Mouse (Mus musculus) kidney, embryonic 15.5 days (tissue): ENCODE results near the gene Schip1. TPM values are rescaled to one million over a fixed set of nuclear protein-coding genes. Genes with fewer than 3 reads are reported as not detected.

Experiments used
- ATAC-seq: fragments of 200-750 bp; cut with Nextera tagmentation; replicated peaks from 2 replicates; pipeline ENCODE4 v1.8.0; 2017; ENCODE audit warnings: moderate TSS enrichment; ENCODE audit not compliant: low FRiP score
- H3K27ac ChIP-seq: fragments of 300-500 bp; sonication (generic); 2 replicates; pipeline ENCODE4 v1.5.1; 2015; ENCODE audit warnings: mild to moderate bottlenecking, inconsistent platforms
- H3K27me3 ChIP-seq: fragments of 300-500 bp; sonication (generic); 2 replicates; pipeline ENCODE4 v1.6.1; 2015; ENCODE audit warnings: inconsistent platforms
- H3K36me3 ChIP-seq: fragments of 300-500 bp; sonication (generic); 2 replicates; pipeline ENCODE4 v1.6.1; 2015; ENCODE audit warnings: inconsistent platforms
- H3K4me1 ChIP-seq: fragments of 300-500 bp; sonication (generic); 2 replicates; pipeline ENCODE4 v1.6.1; 2015; ENCODE audit warnings: inconsistent platforms
- H3K4me2 ChIP-seq: fragments of 300-500 bp; sonication (generic); 2 replicates; pipeline ENCODE4 v1.6.1; 2015; ENCODE audit warnings: moderate library complexity, mild to moderate bottlenecking, inconsistent platforms
- H3K4me3 ChIP-seq: fragments of 300-500 bp; sonication (generic); replicated peaks from 2 replicates; pipeline ENCODE4 v1.5.1; 2015; ENCODE audit warnings: mild to moderate bottlenecking, inconsistent platforms
- H3K9ac ChIP-seq: fragments of 300-500 bp; sonication (generic); 2 replicates; pipeline ENCODE4 v1.6.1; 2015; ENCODE audit warnings: mild to moderate bottlenecking, inconsistent platforms
- H3K9me3 ChIP-seq: fragments of 300-500 bp; sonication (generic); replicated peaks from 2 replicates; pipeline ENCODE4 v1.6.1; 2016; ENCODE audit warnings: inconsistent platforms
- WGBS: fragments of 180-500 bp; shearing (Covaris S2); methylation state at CpG from one replicate; pipeline ENCODE4 v1.1.7; 2015; ENCODE audit warnings: mixed read lengths; 5-methylcytosine and 5-hydroxymethylcytosine counted together
- polyA plus RNA-seq: library from polyadenylated mRNA; unstranded; fragments of >200 nt; fragmentation: Nextera tagmentation; extraction: Ambion mirVana; gene quantifications from 2 replicates; pipeline ENCODE4 v1.2.1, GENCODE M21; 2015

Gene Schip1
- polyA plus RNA-seq, 1 experiment from 2014 or later = 51.3 TPM

DNA sequence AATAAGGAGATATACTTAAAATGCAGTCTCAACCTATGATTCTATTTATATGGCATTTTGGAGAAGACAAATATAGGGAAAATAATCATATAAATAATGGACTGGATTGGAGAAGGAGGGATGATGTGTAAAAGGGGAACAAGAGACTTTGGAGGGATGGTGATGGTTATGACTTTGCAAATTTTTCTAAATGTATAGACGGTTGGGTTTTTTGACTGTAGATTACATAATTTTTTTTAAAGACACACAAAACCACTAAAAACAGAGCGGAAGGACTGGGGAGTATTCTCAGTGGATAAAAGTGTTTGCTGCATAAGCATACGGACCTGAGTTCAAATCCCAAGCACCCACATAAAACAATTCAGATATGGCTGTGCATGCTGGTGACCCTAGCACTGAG, 156.8 kb downstream of the Schip1 start:
- Histone ChIP-seq H3K36me3 (no peaks in the 10 kb centered on the region), H3K4me3 (no peak overlapping the region), H3K4me1 (no peaks in the 10 kb centered on the region), H3K9me3 (no peaks in the 10 kb centered on the region), H3K9ac (no peak overlapping the region), H3K4me2 (no peak overlapping the region), H3K27me3 (no peaks in the 10 kb centered on the region), H3K27ac (no peak overlapping the region)
- WGBS = 95% methylated on average over 3 of the region's 3 CpGs
- ATAC-seq = no peak

DNA sequence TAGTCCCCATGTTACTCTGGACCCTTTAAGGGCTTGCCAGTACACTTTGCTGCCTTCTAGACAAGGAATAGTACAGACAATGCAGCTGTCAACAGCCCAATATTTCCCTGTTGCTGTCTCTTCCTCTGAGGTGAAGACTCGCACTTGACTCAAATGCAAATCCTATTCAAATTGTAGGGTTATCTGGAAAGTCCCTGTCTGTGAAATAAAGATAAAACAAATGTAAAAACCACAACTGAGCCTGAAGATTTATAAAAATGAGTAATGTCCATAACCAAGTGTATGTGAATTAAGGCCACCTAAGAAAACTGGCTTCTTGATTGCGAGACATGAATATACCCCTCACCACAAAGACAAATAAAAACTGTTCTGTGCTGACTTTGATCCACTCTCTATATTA, 175.3 kb downstream of the Schip1 start:
- no peak overlapping the region for H3K4me2 ChIP-seq
- no peak for ATAC-seq
- H3K36me3 ChIP-seq = no peaks in the 10 kb centered on the region
- WGBS = 88% methylated on average over 2 of the region's 2 CpGs
- H3K9ac ChIP-seq = no peak overlapping the region
- no peak overlapping the region for H3K27ac ChIP-seq
- H3K27me3 ChIP-seq = no peaks in the 10 kb centered on the region
- H3K9me3 ChIP-seq = no peaks in the 10 kb centered on the region
- H3K4me3 ChIP-seq = no peak overlapping the region
- H3K4me1 ChIP-seq = no peaks in the 10 kb centered on the region

DNA sequence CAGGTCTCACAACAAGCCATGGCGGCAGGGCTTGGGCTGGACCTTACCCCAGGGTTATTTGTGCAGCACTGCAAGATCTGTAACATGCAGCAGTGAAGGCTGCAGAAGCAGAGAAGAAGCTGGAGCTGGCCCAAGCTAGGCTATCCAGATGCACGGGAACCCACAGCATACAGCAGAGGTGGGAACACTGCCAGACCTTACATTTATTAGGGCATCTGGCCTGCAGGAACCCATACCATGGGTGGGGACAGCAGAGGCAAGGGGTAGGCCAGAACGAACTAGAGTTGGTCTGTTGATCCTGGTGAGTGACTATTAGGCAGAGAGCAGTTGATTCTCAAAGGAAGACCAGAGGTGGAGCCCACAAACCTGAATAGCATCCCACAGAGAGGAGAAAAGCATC, 178.6 kb downstream of the Schip1 start:
- Histone ChIP-seq H3K36me3 (no peaks in the 10 kb centered on the region), H3K27me3 (no peaks in the 10 kb centered on the region), H3K9me3 (no peaks in the 10 kb centered on the region), H3K4me2 (no peak overlapping the region), H3K4me3 (no peak overlapping the region), H3K27ac (no peak overlapping the region), H3K4me1 (no peaks in the 10 kb centered on the region), H3K9ac (no peak overlapping the region)
- ATAC-seq = no peak
- 75% methylated on average over 3 of the region's 3 CpGs for WGBS

DNA sequence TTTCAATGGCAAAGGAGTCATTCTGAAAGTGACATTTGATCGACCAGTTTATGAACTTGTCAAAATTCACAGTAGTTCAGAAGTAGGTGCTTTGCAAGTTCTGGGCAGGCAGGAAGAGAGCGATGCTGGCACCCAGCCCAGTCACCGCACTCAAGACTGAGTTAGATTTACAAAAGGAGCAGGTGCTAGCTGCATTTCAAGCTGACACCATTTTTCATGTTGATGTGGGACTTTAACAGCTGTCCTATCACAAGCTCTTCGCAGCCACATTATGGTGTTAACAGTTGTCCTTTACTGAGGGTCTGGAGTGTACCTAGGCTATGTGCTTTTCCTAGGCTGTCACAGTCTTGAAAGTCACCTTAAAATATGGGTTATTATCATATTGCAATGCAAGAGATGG, 181.6 kb downstream of the Schip1 start:
- H3K4me3 ChIP-seq = no peak overlapping the region
- no peak overlapping the region for H3K9ac ChIP-seq
- H3K4me1 ChIP-seq = no peaks in the 10 kb centered on the region
- ATAC-seq = no peak
- H3K4me2 ChIP-seq = no peak overlapping the region
- no peaks in the 10 kb centered on the region for H3K9me3 ChIP-seq
- no peaks in the 10 kb centered on the region for H3K27me3 ChIP-seq
- 69% methylated on average over 4 of the region's 4 CpGs for WGBS
- H3K27ac ChIP-seq = no peak overlapping the region
- H3K36me3 ChIP-seq = no peaks in the 10 kb centered on the region

DNA sequence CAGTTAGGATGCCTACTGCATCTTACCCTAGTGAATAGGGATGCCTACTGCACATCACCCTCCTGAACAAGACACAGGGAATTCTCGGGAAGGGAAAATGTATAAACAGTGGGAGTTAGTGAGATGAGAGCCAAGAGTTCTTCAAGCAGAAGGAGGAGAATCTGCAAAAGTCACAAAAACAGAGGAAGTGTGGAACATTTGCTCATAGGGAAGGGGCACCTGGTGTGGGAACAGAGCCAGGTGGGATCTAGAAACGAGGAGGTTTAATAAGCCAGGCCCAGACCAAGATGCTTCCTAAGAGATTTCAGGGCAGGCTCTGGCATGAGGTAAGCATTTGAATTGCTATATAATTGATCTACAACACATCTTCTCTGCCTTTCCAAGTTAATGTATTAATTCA, 186.0 kb downstream of the Schip1 start:
- Histone ChIP-seq H3K9ac (no peak overlapping the region), H3K9me3 (no peaks in the 10 kb centered on the region), H3K27ac (no peak overlapping the region), H3K4me1 (no peaks in the 10 kb centered on the region), H3K27me3 (no peaks in the 10 kb centered on the region), H3K36me3 (no peaks in the 10 kb centered on the region), H3K4me2 (no peak overlapping the region), H3K4me3 (no peak overlapping the region)
- WGBS = 67% methylated on average over 2 of the region's 2 CpGs
- ATAC-seq = no peak

DNA sequence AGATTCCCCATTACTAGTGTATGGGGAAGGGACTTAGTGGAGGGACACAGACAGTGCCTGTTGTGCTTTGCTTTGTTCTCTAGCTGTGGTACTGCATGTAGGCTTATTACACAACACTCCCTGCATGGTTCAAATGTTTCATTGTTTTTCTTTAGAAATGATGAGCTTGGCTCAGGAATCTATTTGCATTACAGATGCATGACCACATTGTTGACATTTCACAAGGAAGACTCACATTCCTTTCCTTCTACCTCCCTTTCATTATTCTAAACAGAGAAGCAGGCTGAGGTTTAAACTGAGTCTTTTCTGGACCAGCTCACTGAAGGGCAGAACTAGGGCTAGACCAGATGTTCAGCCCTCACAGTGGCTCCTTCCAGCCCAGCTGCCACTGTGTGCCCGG, 187.7 kb downstream of the Schip1 start:
- H3K9me3 ChIP-seq = no peaks in the 10 kb centered on the region
- no peak overlapping the region for H3K4me2 ChIP-seq
- no peaks in the 10 kb centered on the region for H3K4me1 ChIP-seq
- no peak overlapping the region for H3K27ac ChIP-seq
- no peaks in the 10 kb centered on the region for H3K36me3 ChIP-seq
- 79% methylated on average over 1 of the region's 1 CpGs for WGBS
- H3K4me3 ChIP-seq = no peak overlapping the region
- no peaks in the 10 kb centered on the region for H3K27me3 ChIP-seq
- ATAC-seq = no peak
- H3K9ac ChIP-seq = no peak overlapping the region

DNA sequence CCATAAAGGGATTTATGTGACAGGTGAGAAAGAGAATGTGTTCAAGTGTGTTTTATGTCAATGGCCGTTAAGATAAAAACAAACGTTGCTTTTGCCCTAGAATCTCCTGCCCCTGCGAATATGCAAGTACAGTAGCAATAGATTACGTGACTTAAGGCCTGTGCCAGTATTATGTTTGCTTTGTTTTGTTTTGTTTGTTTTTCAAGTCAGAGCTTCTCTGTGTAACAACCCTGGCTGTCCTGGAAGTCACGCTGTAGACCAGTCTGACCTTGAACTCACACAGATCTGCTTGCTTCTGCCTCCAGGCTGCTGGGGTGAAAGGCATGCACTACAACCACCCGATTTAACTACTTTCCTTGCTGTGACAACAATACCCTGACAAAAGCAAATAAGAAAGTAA, 197.7 kb downstream of the Schip1 start:
- WGBS = 46% methylated on average over 6 of the region's 6 CpGs
- Histone ChIP-seq H3K4me3 (no peak overlapping the region), H3K27ac (no peak overlapping the region), H3K27me3 (no peaks in the 10 kb centered on the region), H3K9me3 (no peaks in the 10 kb centered on the region), H3K36me3 (no peaks in the 10 kb centered on the region), H3K9ac (no peak overlapping the region), H3K4me1 (no peaks in the 10 kb centered on the region), H3K4me2 (no peak overlapping the region)
- no peak for ATAC-seq

DNA sequence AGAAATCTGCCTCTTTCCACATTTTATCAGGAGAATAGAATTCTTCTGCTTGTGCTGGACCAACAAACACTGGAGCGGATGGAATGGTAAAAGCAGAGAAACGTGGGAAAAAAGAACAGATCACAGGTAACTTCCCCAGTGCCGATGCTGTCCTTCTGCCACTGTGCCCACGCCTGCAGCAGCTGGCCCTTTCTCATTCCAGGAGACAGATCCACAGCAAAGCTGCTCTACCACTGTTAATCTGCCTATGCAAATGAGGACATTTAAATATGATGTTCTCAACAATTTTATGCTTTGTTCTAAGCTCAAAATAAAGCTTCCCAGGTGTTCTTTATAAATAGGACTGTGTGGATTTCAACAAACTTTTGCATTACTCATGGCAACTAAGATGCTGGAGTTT, 203.3 kb downstream of the Schip1 start:
- Histone ChIP-seq H3K36me3 (no peaks in the 10 kb centered on the region), H3K4me1 (no peaks in the 10 kb centered on the region), H3K27ac (no peak overlapping the region), H3K9ac (no peak overlapping the region), H3K9me3 (no peaks in the 10 kb centered on the region), H3K27me3 (no peaks in the 10 kb centered on the region), H3K4me3 (no peak overlapping the region), H3K4me2 (no peak overlapping the region)
- ATAC-seq = no peak
- WGBS = 91% methylated on average over 4 of the region's 4 CpGs

DNA sequence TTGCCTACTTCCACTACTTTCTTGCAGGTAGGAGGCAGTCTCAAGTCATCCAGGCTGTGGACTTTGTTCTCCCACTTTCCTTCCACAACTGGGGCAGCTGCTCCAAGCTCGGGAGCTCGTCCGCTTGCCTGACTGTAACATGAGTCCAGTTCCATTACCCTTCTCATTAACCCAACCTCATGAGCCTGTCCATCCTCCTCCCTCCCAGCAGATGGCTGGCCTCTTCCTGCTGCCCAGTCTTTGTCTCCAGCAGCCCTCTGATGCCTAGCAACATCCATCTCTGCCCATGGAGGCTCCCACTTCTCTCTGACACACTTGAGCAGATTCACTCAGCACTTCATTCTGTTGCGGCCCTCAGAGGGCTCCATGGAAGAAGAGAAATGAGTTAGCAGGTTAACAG, 204.6 kb downstream of the Schip1 start:
- Histone ChIP-seq H3K9me3 (no peaks in the 10 kb centered on the region), H3K27me3 (no peaks in the 10 kb centered on the region), H3K4me1 (no peaks in the 10 kb centered on the region), H3K4me3 (no peak overlapping the region), H3K27ac (no peak overlapping the region), H3K36me3 (no peaks in the 10 kb centered on the region), H3K9ac (no peak overlapping the region), H3K4me2 (no peak overlapping the region)
- peak; percentile 75; the same call in 1 of the 2 replicates for ATAC-seq
- WGBS = 55% methylated on average over 4 of the region's 4 CpGs

DNA sequence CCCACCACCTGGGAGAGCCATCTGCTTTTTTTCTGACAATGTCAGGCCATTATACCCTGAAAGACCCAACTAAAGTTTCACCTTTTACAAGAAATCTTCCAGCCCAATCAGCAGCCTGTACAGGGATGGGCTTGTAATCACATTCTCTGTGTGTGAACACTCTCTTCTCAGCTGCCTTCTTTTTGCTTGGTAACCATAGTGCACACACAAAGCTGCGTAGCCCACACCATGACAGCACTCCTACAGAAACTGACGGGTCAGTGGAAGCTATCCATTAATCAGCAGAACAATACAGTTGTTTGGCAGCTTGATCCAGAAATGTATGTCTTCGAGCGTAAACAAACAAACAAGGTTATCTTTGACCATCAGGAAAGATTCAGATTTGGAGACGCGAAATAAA, 205.6 kb downstream of the Schip1 start:
- Histone ChIP-seq H3K4me3 (no peak overlapping the region), H3K4me1 (no peaks in the 10 kb centered on the region), H3K27me3 (no peaks in the 10 kb centered on the region), H3K9me3 (no peaks in the 10 kb centered on the region), H3K9ac (no peak overlapping the region), H3K4me2 (no peak overlapping the region), H3K27ac (no peak overlapping the region), H3K36me3 (no peaks in the 10 kb centered on the region)
- no peak for ATAC-seq
- WGBS = 86% methylated on average over 6 of the region's 6 CpGs

DNA sequence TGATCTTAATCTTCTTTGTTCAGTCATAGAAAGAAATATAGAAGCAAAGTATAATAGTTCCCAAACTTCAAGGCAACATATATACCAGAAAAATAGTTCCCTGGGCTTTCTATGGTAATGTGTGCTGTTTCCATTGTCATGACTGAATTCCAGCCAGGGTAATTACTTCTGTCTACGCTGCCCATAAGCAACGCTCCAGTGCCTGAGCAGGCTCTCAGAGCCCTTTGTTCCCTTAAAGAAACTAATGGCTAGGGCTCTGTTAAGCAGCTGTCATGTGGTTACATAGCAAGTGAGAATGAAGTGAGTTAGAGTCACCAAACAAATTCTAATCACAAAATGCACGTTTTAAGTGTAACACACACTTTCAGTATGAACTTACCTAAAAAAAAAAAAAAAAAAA, 206.9 kb downstream of the Schip1 start:
- Histone ChIP-seq H3K27me3 (no peaks in the 10 kb centered on the region), H3K4me1 (no peaks in the 10 kb centered on the region), H3K9ac (no peak overlapping the region), H3K27ac (no peak overlapping the region), H3K36me3 (no peaks in the 10 kb centered on the region), H3K4me2 (no peak overlapping the region), H3K9me3 (no peaks in the 10 kb centered on the region), H3K4me3 (no peak overlapping the region)
- ATAC-seq = no peak
- 43% methylated on average over 3 of the region's 3 CpGs for WGBS

DNA sequence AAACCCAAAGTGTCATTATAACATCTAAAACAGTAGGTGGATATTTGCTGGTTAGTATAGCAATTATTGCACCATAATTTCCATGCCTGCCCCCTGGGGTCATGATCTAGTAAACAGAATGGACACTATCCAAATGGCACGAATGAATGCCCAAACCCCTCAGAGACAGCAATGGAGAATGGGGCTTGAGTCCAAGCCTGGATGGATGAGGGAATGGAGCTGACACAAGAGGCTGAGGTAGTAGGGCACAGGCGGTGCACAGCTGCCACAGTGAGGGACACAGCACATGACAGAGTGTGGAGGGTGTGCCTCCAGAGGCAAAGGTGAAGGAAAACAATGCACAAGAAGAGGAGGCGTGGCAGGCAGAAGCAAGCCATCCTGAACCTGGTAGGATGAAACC, 207.3 kb downstream of the Schip1 start:
- Histone ChIP-seq H3K4me2 (no peak overlapping the region), H3K27me3 (no peaks in the 10 kb centered on the region), H3K9ac (no peak overlapping the region), H3K36me3 (no peaks in the 10 kb centered on the region), H3K27ac (no peak overlapping the region), H3K9me3 (no peaks in the 10 kb centered on the region), H3K4me1 (no peaks in the 10 kb centered on the region), H3K4me3 (no peak overlapping the region)
- ATAC-seq = no peak
- 71% methylated on average over 3 of the region's 3 CpGs for WGBS

DNA sequence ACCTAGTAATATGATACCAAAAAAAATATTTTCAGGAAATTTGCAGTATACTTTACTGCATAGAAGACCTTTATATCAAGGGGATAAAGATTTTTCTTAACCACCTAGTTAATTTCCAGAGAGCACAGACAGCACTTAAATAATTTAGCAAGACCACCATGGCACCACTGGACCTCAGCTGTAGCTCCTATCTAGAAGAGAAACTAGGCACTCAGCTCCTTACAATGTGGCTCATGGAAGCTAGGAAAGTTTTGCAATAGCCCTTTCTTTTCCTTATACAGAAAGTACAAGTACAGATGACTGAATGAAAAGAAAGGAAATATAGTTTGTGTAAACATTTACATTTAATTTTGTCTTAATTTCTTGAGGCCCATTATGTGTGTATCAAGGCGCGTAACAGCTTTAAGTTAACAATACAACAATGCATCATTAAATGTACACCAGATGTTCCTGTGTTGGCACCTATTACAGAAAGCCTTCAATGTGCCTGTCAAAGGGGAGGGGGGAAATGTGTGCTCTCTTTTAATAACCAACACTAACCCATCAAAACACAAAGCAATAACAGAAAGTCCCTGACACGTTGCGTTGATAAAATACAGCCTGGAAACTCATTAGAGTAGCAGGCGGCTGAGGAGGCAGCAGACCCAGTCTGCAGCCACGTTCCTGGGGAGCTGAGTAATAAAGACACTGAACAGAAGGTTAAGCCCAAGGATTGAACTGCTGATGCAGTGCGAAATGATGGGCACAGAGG, 218.4 kb downstream of the Schip1 start:
- Histone ChIP-seq H3K9ac (no peak overlapping the region), H3K36me3 (no peaks in the 10 kb centered on the region), H3K27me3 (no peaks in the 10 kb centered on the region), H3K4me3 (no peak overlapping the region), H3K4me1 (no peaks in the 10 kb centered on the region), H3K9me3 (no peaks in the 10 kb centered on the region), H3K4me2 (peak overlapping the region; percentile 27), H3K27ac (no peak overlapping the region)
- ATAC-seq = no peak
- WGBS = 35% methylated on average over 7 of the region's 7 CpGs
